Mouse (Mus musculus) ovary, postnatal 14 days (tissue): ENCODE data around the gene Rras.
"Not testable (repeated sequence)": the region's sequence is repeated elsewhere in the genome, so short reads cannot be mapped to it uniquely, and the experiment has no call there.

Source experiments
- DNase-seq: peaks from one replicate; pipeline ENCODE4 v3.0.0; 2022; ENCODE audit warnings: low spot score

Gene Rras

DNA sequence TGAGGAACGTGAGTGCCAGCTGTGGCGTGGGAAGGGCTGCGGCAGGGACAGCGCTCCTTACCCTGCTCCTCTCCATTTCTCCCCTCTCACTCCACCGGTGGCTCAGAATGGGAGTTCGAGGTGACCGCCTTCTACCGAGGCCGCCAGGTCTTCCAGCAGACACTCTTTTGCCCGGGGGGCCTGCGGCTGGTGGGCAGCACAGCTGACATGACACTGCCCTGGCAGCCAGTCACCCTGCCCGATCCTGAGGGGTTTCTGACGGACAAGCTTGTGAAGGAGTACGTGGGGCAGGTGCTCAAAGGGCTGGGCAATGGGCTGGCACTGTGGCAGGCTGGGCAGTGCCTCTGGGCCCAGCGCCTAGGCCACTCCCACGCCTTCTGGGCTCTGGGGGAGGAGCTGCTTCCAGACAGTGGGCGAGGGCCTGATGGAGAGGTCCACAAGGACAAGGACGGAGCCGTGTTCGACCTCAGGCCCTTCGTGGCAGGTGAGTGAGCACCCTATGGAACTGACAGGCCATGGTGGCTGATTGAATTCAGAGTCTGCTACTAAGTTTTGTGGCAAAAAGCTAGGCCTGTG is 17.1 kb upstream of the Rras start:
- DNase-seq, result no peak

DNA sequence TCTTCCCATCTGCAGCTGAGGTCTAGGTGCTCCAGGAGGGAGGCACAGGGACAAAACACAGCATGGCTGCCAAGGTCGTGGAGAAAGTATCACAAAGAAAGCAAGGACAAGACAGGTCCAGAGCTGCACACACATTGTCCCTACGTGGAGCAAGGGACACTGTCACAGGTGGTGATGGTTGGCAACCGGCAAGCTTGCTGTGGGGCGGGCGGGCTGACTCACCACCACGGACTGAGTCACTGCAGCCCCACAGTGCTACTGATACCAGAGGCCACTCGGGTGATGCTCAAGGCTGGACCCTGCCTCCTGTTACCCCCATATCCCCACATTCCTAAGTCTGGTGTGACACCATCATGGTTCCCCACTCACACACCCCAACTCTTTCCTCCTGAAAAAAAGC is 15.3 kb upstream of the Rras start:
- DNase-seq, result no peak

DNA sequence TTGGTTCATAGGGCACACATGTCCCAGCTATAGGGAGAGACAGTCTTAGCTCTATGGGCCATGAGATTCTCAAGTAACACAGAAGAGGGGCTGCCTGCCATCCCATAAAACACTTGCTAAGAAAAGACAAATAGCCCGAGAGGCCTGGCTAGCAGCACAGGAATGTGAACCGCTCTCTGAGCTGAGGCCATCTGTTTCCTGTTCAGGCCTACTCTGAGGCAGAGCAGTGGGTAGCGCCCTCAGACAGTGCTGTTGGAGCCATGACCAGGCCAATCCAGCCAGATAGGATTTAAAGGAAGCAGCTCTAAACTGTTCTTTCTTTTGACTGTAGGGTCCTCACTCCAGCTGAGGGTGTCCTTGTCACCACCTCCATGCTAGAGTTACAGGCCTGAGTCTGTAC is 13.2 kb upstream of the Rras start:
- DNase-seq, result no peak

DNA sequence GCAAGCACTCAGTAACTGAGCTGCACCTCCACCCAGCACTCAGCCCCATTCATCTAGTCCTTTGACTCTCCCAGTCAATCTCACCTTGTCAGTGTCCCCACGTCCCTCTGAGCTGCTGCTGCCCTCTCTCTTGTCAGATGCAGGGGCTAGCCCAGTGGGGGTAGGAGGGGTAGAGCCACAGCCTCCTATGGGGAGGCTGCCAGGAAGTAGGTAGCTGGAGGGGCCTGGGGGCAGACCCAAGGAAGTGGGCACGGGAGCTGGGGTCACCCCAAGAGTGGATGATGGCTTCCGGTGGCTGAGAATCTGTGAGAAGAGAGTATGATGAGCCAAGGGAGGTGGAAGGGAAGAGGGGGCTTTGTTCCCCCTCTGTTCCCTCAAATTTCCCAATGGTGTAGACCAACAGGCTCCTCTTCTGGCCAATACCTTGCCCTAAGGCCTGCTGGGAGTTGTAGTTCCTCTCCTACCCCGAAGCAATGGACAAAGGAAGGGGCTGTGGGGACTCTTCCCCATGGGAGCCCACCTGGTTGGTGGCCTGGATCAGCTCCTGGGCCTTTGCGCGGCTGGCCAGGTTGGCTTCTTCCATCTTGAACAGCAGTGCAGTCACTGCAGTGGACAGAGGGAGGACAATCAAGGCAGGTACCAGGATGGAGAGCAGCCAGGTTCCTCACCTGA is 12.3 kb upstream of the Rras start:
- no peak for DNase-seq

DNA sequence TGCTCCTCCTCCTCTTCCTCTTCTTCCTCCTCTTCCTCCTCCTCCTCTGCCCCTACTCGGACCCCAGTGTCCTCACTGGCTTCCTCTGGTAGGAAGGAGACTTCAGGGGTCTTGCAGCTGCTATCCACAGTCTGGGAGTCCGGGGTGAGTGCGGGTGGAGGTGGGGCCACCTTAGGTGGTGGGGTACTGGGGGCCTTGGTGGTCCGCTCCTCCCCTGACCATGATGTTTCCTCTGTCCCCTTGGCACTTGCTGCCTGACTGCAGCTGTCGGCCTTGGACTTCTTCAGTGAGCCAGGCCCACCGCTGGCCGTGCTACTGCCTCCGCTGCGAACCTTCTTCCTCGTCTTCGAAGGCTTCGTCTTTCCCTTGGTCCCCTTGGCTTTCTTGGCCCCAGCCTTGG is 11.3 kb upstream of the Rras start:
- DNase-seq, result no peak

DNA sequence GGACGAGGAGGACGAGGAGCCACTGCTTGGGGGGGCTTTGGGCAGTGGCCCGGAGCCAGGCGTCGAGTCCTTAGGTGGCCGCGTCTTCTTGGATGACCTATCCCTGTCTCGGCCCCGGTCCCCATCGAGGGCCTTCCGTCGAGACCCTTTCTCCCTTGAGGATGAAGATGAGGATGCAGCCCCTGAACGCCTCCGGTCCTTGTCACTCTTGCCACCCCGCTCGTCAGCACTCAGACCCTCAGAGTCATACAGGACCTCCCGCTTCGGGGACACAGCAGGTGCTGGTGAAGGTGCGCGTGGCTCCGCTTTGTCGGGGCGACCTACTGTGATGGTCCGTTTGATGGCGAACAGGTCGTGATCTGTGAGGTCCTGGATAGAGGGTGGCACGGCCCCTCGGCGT is 10.6 kb upstream of the Rras start:
- no peak for DNase-seq

DNA sequence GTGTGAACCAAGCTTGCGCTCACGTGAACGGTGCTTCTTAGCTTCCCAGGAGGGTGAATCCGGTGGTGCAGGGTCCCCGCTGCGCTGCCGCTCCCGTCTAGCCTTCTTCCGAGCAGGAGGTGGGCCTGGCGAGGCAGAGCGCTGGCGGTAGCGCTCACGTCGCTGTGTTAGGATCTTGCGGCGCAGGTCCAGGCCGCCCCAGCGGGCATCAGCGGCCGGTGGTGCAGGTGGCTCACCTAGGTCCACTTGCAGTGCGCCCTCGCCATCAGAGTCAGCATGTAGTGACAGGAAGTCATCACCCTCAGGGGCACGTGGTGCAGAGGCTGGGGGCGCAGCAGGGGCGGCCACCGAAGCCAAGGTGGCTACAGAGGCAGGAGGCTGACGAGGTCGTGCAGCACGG is 9.9 kb upstream of the Rras start:
- no peak for DNase-seq

DNA sequence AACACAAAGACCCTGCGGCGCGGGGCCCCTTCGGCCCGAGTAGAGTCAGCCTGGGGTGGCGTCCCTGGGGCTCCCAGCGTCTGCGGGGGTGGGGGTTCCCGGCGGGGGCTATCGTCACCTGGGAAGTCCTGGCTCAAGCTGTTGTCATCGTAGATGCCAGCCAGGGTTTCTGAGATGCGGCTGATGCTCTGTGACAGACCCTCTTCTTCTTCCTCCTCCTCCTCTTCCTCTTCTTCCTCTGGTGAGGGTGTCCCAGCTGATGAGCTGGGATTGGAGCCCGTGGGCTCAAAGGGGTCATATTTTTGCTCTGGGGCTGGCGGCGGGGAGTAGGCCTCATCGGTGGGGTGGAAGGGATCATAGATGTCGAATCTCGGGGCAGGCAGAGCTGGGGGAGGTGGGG is 9.3 kb upstream of the Rras start:
- no peak for DNase-seq

DNA sequence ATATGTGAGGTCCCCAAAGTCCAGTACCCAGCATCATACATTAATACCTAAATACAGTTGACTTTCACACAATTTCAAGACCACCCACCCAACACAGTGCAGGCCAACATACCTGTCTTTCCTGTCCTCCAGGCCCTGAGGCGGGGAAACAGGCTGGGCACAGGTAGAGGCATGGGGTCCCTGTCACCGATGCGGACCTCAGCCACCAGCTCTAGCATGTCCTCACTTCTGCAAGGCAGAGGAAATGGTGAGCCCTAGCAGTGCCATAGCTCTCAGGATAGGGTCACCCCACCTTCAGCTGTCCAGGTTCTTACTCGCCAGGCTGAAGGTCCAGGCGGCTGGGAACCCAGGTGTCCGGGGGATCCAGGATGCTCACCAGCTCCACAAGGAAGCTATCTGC is 5.8 kb upstream of the Rras start:
- DNase-seq, result no peak

DNA sequence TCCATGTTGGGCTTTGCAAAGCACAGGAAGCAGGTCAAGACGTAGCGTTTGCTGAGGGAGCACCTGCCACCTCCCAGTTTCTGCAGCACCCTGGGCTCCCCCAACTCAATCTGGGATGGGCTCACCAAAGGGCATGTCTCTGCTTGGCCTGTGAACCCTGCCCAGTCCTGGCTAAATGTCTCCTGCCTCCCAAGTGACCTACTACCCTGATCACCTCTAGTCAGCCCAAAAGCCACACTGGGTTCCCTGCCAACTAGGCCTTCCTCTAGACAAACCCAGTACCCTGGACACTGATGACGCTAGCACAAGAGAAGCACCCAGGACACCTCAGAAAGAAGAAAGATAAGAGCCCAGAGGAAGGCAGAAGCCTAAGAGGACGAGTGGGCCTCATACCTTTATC is 4.9 kb upstream of the Rras start:
- no peak for DNase-seq

DNA sequence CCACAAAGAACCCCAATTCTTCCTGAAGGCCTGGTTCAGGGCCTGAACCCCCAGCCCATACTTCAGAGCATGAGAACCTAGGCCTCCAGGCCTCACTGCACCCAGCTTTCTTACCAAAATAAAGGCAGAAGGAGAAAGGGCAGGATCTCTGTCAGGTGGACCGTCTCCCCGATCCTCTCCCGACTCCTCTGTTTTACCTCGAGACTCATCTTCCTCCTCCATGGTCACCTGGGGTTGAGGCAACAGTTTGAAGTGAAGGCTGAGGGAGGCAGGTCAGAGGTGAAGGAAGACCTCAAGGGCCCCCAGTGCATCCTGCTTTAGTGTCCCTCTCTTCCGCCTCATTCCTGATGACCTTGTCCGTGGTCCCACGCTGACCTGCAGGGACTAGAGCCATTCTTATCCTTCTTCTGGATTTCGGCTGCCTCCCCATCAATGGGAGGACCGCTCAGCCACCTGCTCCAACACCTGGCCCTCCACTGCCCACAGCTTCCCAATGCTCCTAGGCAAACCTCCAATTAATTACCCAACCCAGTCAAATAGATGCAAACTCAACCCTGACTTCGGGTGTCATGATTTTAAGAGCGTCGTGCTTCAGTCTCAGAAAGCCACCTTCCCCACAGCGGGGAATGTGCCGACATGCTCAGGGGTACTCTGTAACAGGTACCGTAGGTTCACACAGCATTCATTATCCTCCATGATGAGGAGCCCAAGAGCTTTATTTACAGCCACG is 4.2 kb upstream of the Rras start:
- DNase-seq, result no peak

DNA sequence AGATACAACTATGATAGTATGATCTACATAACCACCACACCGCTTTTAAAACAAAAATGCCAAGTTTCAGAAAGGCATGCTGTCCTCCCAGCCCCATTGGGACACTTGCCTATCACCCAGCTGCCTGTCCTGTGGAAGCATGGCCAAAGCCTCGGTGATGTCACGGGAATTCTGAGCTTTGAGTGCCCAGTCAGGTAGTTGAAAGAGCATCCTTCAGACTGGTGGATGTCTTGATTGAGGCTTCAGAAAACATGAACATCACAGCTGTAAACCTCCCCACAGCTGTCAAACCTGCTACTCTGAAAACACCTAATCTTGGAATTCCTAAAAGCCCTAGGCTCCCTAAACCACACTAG is 3.7 kb upstream of the Rras start:
- no peak for DNase-seq

DNA sequence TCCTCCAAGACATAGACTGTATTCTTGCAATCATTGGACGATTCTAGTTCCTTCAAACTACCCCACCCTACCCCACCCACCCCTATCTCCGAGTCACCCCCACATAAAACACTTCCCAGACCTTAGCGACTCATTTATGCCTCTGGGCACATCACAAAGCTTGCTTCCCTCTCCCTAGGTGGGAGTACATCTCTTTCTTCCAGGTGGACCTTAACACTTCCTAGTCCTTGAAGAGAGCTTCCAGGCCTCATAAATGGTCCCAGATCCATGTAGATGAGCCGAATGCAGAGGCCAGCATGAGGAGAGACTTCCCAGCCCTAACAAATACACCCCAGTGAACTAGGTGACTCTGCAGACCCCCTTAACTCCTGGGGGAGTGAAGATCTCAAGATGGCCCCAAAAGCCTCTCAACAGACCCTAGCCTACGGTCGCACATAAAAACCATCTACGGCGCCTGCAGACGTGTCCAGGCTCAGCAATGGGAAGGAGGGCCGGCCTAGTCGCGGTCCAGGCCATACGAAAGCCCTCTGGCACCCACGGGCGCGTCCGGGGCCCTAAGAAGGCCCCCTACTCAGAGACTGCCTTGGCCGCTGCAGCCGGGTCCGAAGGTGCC is 2.3 kb upstream of the Rras start:
- DNase-seq, result no peak

DNA sequence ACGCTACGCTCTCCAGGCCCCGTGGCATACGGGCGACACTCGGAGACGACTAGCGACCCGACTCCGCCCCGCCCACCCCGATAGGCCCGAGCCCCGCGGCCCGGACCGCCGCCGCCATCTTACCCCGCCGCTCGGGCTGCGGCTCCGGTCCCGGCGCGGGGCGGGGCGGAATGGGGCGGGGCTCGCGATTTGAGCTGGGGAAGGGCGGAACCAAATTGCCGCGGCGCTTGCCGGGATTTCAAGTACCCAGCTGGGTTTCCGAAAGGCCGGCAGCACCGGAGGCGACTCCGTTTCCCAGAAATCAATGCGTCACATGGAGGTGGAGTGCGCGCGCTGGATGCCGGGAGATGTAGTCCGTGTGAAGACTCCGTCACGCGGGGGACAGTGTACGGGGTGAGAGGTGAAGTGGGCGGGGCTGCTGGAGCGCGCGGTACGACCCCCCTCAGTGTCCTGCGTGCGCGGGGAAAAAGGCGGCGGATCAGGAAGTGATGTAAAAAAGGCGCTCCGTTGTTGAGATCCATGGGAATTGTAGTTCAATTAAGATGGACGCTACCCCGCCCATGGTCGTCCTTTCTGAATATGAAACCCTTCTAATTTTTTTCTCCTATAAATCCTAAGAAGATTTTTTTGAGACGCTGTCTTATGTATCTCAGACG is 1.7 kb upstream of the Rras start, which contains the start of gene Scaf1:
Scaf1 (minus strand) TSS at position 407 of the 656 bp plus-strand sequence.
- peak; percentile 97 for DNase-seq

DNA sequence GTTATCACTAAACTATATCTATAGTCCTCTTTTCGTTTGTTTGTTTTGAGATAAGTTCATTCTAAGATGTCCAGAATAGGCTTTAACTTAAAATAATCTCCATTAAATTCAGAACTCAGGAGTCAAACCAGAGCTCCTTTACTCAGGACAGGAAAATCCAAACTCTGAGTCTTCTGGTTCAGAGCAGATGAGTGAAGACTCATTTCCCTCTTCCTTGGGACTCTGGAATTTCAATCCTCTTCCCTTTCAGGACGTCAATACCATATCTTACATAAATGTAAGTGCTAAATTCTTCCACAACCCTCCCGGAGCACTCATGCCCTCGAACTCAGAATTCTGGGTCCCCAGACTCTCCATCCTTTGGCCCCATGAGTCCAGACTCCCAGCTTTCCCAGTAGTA is 1.0 kb upstream of the Rras start:
- no peak for DNase-seq

DNA sequence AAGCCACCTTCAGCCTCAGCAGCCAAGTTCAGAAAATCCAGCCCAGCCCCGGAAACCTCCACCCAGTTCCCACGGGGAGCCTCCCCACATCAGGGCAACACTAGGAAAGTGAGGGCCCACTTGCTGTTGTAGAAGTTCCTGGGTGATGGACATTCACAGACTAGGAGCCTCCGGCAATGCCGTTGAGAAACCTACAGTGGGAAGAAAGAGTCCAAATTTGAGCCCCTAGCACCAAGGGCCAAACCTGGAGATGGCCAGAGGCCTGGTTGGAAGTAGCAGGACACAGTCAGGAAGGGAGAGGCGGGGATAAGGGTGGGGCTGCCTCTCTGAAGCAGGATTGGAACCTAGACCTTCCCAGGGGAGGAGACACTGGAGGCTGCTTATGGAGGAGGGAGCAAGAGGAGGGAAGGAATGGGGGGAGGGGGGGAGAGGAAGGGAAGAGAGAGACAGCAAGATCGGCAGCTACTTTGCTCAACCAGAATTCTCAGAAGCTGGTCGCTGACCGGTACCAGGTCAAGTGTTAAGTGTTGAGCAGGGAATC is 1.3 kb downstream of the Rras start:
- no peak for DNase-seq

DNA sequence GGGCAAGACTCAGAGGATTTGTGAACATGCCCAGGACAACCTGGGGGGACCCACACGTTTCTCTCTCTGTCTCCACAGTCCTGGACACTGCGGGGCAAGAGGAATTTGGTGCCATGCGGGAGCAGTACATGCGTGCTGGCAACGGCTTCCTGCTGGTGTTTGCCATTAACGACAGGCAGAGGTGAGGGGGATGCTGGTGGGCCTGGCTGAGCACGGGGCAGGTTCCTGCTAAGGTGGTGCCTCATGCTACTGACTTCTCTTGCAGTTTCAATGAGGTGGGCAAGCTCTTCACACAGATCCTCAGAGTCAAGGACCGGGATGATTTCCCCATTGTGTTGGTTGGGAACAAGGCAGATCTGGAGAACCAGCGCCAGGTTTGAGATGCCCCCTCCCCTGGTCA is 2.5 kb downstream of the Rras start:
- DNase-seq, result no peak

DNA sequence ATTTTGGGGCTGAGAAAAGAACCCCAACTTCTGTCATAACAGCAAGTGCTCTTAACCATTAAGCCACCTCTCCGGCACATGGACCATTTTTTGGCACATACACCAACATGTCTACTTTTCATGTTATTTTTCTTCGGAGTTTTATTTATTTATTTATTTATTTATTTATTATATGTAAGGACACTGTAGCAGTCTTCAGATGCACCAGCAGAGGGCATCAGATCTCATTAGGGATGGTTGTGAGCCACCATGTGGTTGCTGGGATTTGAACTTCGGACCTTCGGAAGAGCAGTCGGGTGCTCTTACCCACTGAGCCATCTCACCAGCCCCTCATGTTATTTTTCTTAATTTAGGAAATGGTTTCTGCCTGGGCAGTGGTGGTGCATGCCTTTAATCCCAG is 6.0 kb downstream of the Rras start:
- DNase-seq, result not testable (repeated sequence)

DNA sequence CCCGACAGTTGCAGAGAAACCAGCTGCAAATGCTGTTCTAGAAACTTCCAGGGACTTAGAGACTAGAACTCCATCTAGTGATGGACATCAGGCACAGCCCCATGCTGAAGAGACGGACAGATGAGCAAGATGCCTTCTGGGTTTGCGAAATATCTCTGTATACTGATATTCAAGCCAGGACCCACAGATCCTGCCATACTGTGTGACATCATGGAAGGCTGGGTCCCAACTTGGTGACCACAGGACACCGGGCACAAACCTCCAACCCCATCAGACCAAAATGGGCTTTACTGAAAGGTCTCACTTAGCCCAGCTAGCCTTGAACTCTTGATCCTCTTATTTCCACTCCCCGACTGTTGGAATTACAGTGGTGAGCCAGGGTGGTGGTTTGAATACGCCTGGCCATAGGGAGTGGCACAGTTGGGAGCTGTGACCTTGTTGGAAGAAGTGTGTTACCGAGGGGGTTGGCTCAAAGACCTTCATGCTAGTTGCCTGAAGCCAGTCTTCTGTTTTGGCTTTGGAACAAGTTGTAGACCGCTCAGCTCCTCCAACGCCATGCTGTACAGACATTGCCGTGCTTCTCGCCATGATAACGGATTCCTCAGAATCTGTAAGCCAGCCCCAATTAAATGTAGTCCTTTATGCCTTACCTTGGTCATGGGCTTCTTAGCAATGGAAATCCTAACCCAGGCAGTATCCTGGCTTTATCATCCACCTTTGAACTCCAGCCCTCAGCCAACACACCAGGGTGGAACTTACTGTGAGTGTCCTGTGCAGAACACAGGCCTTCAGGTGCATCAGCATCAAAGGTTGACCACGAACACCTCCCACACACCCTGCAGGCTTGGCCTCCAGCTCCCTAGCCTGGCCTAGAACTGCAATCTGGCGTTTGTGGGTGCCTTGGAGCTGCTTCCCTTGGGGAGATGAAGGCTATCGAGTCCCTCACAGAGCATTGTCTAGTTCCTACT is 6.8 kb downstream of the Rras start:
- DNase-seq, result no peak

DNA sequence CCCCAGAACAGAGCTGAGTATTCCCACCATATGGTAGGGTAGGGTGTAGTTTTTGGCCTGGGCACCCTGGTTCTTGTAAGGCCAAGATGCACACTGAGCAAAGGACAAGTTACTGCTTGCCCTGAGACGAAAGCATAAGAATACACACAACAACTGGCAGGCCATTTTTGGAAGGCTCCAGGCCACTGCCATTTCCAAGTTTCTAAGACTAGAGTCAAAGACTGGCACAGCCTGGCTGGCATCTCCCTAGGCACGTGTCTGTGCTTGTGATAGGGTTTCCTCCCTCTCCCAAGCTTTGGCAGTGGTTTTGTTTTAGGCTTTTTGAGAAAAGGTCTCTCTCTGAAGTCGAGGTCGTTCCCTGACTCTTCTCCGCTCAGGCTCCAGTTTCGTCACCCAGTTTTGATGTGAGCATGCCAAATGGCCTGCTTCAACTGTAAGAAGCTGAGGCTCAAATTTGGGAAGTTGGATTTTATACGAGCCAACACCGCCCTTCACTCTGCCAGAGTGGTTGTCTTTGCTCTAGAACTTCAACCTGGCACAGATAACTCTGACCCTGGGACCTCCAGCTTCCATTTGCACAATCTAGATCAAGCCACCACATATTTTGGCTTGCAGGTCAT is 8.0 kb downstream of the Rras start:
- DNase-seq, result no peak

DNA sequence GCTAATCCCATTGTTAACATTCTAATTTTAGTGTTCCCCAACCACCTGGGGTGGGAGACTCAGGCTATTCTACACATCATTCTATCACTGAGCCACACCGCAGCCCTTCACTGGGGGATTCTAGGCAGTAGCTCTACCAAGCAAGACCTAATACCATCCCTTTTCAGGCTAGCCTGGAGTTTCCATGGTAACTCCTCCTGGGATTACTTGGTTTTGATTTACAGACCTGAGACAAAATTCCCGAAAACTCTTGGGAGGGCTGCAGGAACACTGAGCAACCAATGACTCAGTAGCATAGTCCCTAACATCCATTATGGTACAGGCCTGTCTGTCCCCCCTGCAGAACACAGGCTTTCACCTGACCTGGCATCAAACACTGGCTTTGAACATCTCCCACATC is 8.5 kb downstream of the Rras start:
- no peak for DNase-seq
